Mouse (Mus musculus) thymus, adult 18-20 months (tissue): Measurements from ENCODE around the gene Procr.

Experiments used
- DNase-seq, 2 experiments: peaks; one replicate each; pipeline ENCODE4 v3.0.0; 2022; ENCODE audit warnings: mixed read lengths in 2 of 2

The Procr gene

GRCm38 (mm10) chr2:155756855-155757566, 6.1 kb downstream of the Procr start:
- no peak for DNase-seq

- DNase-seq, result peak in 1 of 2 experiments; percentile 33
Measured at GRCm38 (mm10) chr2:155764679-155765418, 13.9 kb downstream of the Procr start.

GRCm38 (mm10) chr2:155773664-155774063, 22.7 kb downstream of the Procr start:
- no peak for DNase-seq

GRCm38 (mm10) chr2:155774261-155774926, 23.5 kb downstream of the Procr start:
- no peak for DNase-seq

- DNase-seq, result no peak
Measured at GRCm38 (mm10) chr2:155774927-155775684, 24.2 kb downstream of the Procr start, which contains the start of gene Mmp24. Mmp24 (plus strand) TSS chr2:155775342.

- no peak for DNase-seq
Measured at GRCm38 (mm10) chr2:155775685-155776263, 24.9 kb downstream of the Procr start.

- DNase-seq, result no peak
Measured at GRCm38 (mm10) chr2:155776824-155777687, 26.1 kb downstream of the Procr start.

GRCm38 (mm10) chr2:155777688-155777985, 26.7 kb downstream of the Procr start:
- no peak for DNase-seq

GRCm38 (mm10) chr2:155778004-155778403, 27.1 kb downstream of the Procr start:
- no peak for DNase-seq

- DNase-seq, result no peak
Measured at GRCm38 (mm10) chr2:155779066-155779465, 28.1 kb downstream of the Procr start.

GRCm38 (mm10) chr2:155779506-155779905, 28.6 kb downstream of the Procr start:
- no peak for DNase-seq

- DNase-seq, result no peak
Measured at GRCm38 (mm10) chr2:155784534-155784933, 33.6 kb downstream of the Procr start.

GRCm38 (mm10) chr2:155786905-155787304, 36.0 kb downstream of the Procr start:
- DNase-seq, result no peak

GRCm38 (mm10) chr2:155787949-155788931, 37.3 kb downstream of the Procr start:
- no peak for DNase-seq

GRCm38 (mm10) chr2:155792899-155793298, 42.0 kb downstream of the Procr start:
- no peak for DNase-seq

- no peak for DNase-seq
Measured at GRCm38 (mm10) chr2:155794674-155795445, 43.9 kb downstream of the Procr start.

GRCm38 (mm10) chr2:155798613-155799012, 47.7 kb downstream of the Procr start:
- no peak for DNase-seq

- DNase-seq, result no peak
Measured at GRCm38 (mm10) chr2:155802761-155803160, 51.8 kb downstream of the Procr start.

GRCm38 (mm10) chr2:155804053-155804452, 53.1 kb downstream of the Procr start:
- no peak for DNase-seq
